Mouse (Mus musculus) adrenal gland (tissue): ENCODE measurements around the gene Lsm10.

Experiments
- intact Hi-C: fragments of 180-260 bp; cut with DNase I; formaldehyde crosslinking; loops from one replicate; pipeline ENCODE4 v1.15.1; 2025

Gene Lsm10

DNA sequence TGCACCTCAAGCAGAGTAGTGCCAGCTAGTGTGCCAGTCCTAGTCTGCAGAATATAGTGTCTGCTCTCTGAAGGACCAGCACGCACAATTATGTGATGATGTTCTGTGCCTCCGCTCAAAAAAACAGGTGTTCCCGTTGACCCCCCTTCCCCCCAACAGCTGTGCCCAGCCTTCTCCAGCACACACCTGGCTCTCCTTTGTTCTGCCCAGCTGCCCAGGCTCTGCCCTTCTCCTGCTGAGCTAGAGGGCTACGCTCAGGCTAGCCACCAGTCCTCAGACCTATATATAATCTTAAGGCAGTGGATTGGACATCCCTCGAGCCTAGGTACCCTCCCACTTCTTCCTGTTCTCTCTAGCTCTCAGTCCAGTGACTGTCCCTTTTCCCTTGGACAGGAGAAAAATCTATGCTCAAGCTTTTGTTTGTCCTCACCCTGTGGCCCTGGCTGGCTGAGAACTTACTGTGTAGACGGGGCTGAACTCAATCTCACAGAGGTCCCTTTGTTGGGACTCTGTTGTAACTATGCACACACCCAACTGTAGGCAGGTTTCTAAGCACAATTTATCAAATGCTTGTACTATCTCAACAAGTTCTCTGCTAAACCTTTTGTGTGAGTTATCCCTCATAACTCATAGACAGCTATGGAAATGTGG is 19.6 kb downstream of the Lsm10 start:
- intact Hi-C loops = loop anchor here (2.0 kb wide), 1 partner anchor 29 kb away; no protein-coding TSS in a partner anchor

DNA sequence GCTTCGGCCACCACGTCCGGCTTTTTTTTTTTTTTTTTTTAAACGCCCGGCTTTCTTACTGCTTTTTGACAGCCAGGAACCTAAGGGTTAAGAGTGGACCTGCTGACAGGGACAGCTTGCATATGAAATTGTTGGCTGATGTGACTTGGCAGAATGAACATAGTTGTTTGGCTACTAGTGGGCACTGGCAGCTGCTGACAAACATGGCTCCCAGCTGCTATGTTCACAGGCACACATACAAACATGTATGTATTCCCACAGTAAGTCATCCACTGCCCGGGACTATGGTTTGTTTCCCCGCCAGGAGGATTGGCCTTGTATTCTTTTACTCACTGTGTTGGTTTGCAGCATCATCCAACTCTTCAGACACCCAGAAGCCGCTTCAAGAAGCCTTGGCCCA is 20.7 kb downstream of the Lsm10 start:
- intact Hi-C loops = no loop called here

DNA sequence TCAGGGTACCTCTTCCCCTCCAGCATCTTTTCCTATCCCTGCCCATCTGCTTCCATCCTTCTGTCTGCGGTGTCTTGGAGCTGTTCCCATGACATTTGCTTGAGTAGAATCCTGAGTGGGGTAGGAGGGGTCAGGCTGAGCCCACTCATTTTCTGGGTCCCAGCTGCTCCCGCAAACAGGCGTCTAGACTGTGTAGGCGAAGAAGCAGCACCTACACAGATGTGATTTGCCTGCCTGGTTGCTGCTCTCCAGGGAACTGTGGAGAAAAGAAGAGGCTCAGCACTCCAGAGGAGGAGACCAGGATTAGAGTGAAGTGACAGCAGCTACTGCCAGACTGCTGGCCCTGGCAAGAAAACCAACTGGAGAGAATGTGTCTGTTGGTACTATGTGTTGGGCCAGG is 22.2 kb downstream of the Lsm10 start:
- intact Hi-C loops = no loop called here

GRCm38 (mm10) chr4:126119051-126119450 is 22.6 kb downstream of the Lsm10 start:
- intact Hi-C loops = no loop called here

- intact Hi-C loops = no loop called here
These were observed 23.6 kb downstream of the Lsm10 start for GRCm38 (mm10) chr4:126120052-126120451.

DNA sequence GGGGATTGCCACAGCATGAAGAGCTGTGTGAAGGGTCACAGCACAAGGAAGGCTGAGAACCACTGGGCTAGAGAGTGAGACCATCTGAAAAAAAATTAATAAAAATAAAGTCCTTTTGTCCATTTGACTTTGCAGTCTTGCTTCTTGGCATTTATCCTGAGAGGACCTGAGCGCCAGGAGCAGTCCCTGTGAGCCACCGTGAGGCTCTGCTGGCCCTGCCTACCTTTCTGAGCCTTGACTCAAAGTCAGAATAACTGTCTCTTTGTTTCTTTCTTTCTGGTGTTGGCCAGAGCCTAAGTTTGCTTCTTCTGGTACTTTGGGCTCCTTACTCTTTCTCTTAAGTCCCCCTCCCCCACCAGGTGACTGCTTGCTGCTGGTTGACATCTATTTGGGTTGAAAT is 24.1 kb downstream of the Lsm10 start:
- intact Hi-C loops = no loop called here

DNA sequence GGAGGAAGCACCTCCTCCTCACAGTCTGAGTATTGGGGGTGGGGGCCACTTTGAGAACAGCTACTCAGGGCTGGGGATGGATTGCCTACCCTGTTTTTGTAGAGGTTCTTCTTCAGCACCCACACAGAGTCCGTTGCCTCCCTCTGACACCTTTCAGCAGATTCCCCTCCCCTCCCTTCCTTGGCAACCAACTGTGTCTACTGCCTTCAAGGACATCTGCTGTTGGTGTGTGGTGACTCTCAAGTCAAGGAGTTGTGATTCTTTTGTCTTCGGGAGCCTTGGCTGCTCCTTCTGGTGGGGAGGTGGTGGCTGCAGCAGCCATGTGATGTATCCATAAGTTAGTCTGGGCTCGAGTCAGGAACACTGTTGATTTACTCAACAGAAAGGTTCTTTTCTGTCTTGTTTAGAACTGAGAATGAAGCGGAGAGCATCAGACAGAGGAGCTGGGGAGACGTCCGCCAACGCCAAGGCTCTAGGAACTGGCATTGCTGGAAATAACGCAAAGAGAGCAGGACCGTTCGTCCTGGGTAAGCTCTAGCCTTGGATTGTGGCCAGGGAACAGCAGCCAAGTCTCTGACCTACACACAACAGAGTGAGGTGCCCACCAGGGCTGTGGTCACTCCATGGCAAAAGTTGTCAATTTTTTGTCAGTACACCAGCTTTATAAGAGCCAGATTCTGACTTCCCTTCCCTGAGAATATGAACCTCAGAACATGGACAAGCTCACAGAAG is 27.1 kb downstream of the Lsm10 start:
- intact Hi-C loops = no loop called here

GRCm38 (mm10) chr4:126130502-126130901 is 34.1 kb downstream of the Lsm10 start:
- intact Hi-C loops = no loop called here

DNA sequence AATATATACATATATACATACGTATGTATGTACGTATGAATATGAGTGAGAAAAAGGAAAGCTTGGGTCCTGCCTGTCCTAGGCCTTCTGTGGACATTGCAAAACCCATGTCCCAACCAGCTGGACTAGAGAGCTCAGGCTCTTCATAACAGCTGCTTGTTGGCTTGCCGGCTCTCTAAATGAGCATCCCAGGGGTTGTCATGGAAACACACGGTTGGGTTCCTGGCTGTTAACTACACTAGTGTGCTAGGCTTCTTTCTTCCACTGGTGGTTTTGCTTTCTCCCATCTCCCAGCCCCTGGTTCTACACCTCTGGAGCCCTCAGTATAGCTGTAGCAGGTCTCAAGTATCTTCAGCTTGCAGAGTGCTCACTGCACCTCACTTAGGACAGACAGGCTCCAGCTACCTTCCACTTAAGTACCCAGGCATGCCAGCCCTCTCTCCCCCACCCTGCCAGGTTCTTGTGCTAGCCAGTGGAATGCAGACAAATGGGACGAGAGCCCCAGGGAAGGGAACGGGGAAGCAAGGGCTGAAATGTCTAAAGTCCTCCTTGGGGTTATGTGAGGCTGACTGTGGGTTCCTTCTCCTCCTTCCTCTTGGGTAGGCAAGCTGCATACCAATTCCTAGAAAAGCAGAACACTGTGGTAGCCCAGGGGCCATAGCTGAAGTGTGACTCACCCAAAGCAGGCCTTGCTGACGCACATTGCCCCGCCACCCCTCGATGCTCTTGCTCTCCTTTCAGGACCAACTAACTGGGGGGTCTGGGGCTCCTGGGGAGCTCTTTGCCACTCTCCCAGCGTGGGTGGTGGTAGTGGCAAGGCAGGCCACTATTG is 35.1 kb downstream of the Lsm10 start:
- intact Hi-C loops = no loop called here

DNA sequence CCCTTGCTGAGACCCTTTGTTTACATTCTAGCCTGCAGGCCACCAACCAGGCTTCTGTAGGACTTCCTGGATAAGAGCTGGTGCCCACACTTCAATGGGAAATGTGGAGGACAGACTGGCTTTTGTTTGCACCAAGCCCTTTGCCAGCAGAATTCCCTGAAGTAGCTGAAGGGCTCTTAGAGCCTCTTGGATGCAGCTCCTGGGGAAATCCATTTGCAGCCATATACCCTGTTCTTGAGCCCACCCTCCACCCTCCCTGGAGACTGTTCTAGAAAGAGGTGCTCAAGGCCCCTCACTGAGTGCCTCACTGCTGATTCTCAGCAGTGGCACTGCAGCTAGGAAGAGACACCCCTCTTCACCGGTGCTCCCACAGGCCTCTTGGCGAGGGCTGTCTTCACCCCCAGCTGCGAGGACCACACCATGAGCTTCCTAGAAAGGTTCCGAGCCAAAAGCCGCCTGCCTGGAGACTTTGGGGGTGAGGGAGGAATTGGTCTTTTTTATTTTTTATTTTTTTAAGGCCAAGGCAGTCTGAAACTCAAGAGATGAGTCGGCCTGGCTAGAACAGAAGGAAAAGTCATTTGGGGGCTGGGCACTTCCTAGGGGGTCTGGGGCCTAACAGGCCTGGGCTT is 36.3 kb downstream of the Lsm10 start:
- intact Hi-C loops = no loop called here

GRCm38 (mm10) chr4:126134236-126134635 is 37.8 kb downstream of the Lsm10 start:
- intact Hi-C loops = no loop called here

DNA sequence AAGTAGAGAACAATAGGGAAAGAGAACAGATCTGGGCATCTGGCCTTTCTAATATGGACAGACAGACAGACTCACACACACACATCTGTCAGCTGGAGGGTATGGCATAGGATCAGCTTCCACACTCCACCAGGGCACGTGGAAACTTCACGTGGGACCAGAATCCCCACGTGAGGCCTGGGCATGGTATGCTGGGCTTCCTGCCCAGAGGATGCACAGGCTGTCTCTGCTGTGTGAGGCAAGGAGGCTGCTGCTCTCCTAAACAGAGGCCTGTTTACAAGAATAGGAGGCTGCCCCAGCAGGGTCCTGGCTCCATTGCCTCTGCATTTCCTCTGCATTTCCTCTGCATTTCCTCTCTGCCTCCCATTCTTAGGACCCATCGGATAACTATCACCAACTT is 38.2 kb downstream of the Lsm10 start:
- intact Hi-C loops = no loop called here

- intact Hi-C loops = no loop called here
These were observed 41.4 kb downstream of the Lsm10 start for GRCm38 (mm10) chr4:126137773-126138172.

GRCm38 (mm10) chr4:126141021-126141420 is 44.6 kb downstream of the Lsm10 start:
- intact Hi-C loops = no loop called here

DNA sequence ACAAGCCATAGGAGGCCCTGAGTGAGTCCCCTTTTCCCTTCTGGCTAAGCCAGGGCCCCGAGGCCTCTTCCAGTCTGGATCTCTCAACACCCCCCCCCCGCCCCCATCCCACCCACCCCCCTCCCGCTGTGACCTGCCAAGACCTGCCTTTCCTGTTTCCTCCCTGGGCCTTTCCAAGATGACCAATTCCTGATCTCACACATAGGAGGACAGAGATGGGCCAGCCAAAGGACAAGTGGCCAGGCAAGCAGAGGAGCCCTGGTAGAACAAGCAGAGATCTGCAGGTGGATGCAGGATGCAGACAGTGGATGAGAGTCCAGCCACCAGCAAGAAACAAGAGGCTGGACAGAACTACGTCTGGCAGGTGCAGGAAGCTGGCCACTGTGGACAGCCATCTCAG is 49.0 kb downstream of the Lsm10 start:
- intact Hi-C loops = no loop called here

GRCm38 (mm10) chr4:126146974-126147532 is 50.6 kb downstream of the Lsm10 start:
- intact Hi-C loops = no loop called here

- intact Hi-C loops = no loop called here
These were observed 51.2 kb downstream of the Lsm10 start, which contains the start of gene Eva1b for GRCm38 (mm10) chr4:126147533-126148160. Gene Eva1b, plus strand, starts transcription at chr4:126147744.
